Mouse (Mus musculus): ENCODE results near the gene Fstl4.
"Not testable (repeated sequence)": the region's sequence is repeated elsewhere in the genome, so short reads cannot be mapped to it uniquely, and the experiment has no call there.

Fstl4 gene

GRCm38 (mm10) chr11:53085858-53086565, 321.6 kb downstream of the Fstl4 start:
- DNase-seq (ENCODE audit: low read depth, low spot score): no peak

- not testable (repeated sequence) for DNase-seq (ENCODE audit: low read depth, low spot score)
Measured at GRCm38 (mm10) chr11:53087896-53088295, 323.5 kb downstream of the Fstl4 start.

GRCm38 (mm10) chr11:53091596-53091995, 327.2 kb downstream of the Fstl4 start:
- DNase-seq (ENCODE audit: low read depth, low spot score): no peak

GRCm38 (mm10) chr11:53096871-53097270, 332.4 kb downstream of the Fstl4 start:
- no peak for DNase-seq (ENCODE audit: low read depth, low spot score)

GRCm38 (mm10) chr11:53097331-53097730, 332.9 kb downstream of the Fstl4 start:
- DNase-seq (ENCODE audit: low read depth, low spot score): peak; percentile 84

GRCm38 (mm10) chr11:53097870-53098269, 333.4 kb downstream of the Fstl4 start:
- DNase-seq (ENCODE audit: low read depth, low spot score): no peak

- peak; percentile 35 for DNase-seq (ENCODE audit: low read depth, low spot score)
Measured at GRCm38 (mm10) chr11:53098780-53099198, 334.4 kb downstream of the Fstl4 start.

- DNase-seq (ENCODE audit: low read depth, low spot score): peak; percentile 37
Measured at GRCm38 (mm10) chr11:53099322-53099721, 334.9 kb downstream of the Fstl4 start.

GRCm38 (mm10) chr11:53101732-53102131, 337.3 kb downstream of the Fstl4 start:
- no peak for DNase-seq (ENCODE audit: low read depth, low spot score)

- no peak for DNase-seq (ENCODE audit: low read depth, low spot score)
Measured at GRCm38 (mm10) chr11:53103601-53104325, 339.3 kb downstream of the Fstl4 start.

GRCm38 (mm10) chr11:53107706-53108105, 343.3 kb downstream of the Fstl4 start:
- peak; percentile 89 for DNase-seq (ENCODE audit: low read depth, low spot score)

- no peak for DNase-seq (ENCODE audit: low read depth, low spot score)
Measured at GRCm38 (mm10) chr11:53108798-53109197, 344.4 kb downstream of the Fstl4 start.

GRCm38 (mm10) chr11:53109701-53110467, 345.4 kb downstream of the Fstl4 start:
- no peak for DNase-seq (ENCODE audit: low read depth, low spot score)

GRCm38 (mm10) chr11:53115711-53116110, 351.3 kb downstream of the Fstl4 start:
- DNase-seq (ENCODE audit: low read depth, low spot score): no peak

GRCm38 (mm10) chr11:53116356-53116755, 351.9 kb downstream of the Fstl4 start:
- DNase-seq (ENCODE audit: low read depth, low spot score): no peak

GRCm38 (mm10) chr11:53118226-53118965, 354.0 kb downstream of the Fstl4 start:
- DNase-seq (ENCODE audit: low read depth, low spot score): peak; percentile 70

GRCm38 (mm10) chr11:53119966-53120365, 355.5 kb downstream of the Fstl4 start:
- no peak for DNase-seq (ENCODE audit: low read depth, low spot score)

- DNase-seq (ENCODE audit: low read depth, low spot score): no peak
Measured at GRCm38 (mm10) chr11:53121208-53121607, 356.8 kb downstream of the Fstl4 start.

- peak; percentile 28 for DNase-seq (ENCODE audit: low read depth, low spot score)
Measured at GRCm38 (mm10) chr11:53124799-53125198, 360.4 kb downstream of the Fstl4 start.

- no peak for DNase-seq (ENCODE audit: low read depth, low spot score)
Measured at GRCm38 (mm10) chr11:53126660-53127059, 362.2 kb downstream of the Fstl4 start.

GRCm38 (mm10) chr11:53128661-53129060, 364.2 kb downstream of the Fstl4 start:
- DNase-seq (ENCODE audit: low read depth, low spot score): no peak
